ENCODE assay signal across 11 mouse cellular contexts in genomic region chr9:74860461-74860860, GRCm38 (mm10). TPM values are rescaled to one million over a fixed set of nuclear protein-coding genes. Genes with fewer than 3 reads are reported as not detected.
A peak's percentile ranks its signal among the peaks of the same experiment; 100 is the strongest.
DNase-seq lines count a peak whose midpoint lies in the region; ATAC-seq lines count a peak whose summit lies in the region.
"Had no signal": no experiment of that assay in that cellular context is flagged by ENCODE, and none has a peak within 500 bp of the region (broad histone marks: within the 10 kb centered on the region; RNA-seq: fewer than 3 reads in every experiment).

No protein-coding gene starts in this region.

- no peak for DNase-seq in lung, postnatal 4 days
- DNase-seq in embryonic facial prominence, embryonic 10.5 days (ENCODE audit: low spot score), result peak; percentile 45
- DNase-seq in right cerebral cortex, adult 2 months (ENCODE audit: low spot score in 2 of 2), result no peak
- DNase-seq in urinary bladder, postnatal 36 days (ENCODE audit: low spot score in 2 of 2), result no peak
- DNase-seq: heart, adult 2 months had no signal

- no peaks in the 10 kb centered on the region for H3K9me3 ChIP-seq in lung, embryonic 15.5 days
- no peaks in the 10 kb centered on the region for H3K9me3 ChIP-seq in embryonic facial prominence, embryonic 10.5 days
- no peaks in the 10 kb centered on the region for H3K9me3 ChIP-seq in hindbrain, embryonic 13.5 days
- H3K9me3 ChIP-seq in neural tube, embryonic 13.5 days, result no peaks in the 10 kb centered on the region

- H3K9ac ChIP-seq in lung, embryonic 15.5 days, result no peak overlapping the region
- no peak overlapping the region; the same call in 1 of the 2 replicates for H3K9ac ChIP-seq in hindbrain, embryonic 13.5 days
- H3K9ac ChIP-seq in neural tube, embryonic 13.5 days, result 0 out of 2 replicates have a peak overlapping the region, but pooled peaks have one; percentile 34

- H3K36me3 ChIP-seq in lung, embryonic 15.5 days, result no peaks in the 10 kb centered on the region
- H3K36me3 ChIP-seq in embryonic facial prominence, embryonic 10.5 days (replicated peaks), result no peaks in the 10 kb centered on the region
- no peaks in the 10 kb centered on the region for H3K36me3 ChIP-seq in hindbrain, embryonic 13.5 days
- no peaks in the 10 kb centered on the region for H3K36me3 ChIP-seq in neural tube, embryonic 13.5 days

- peaks cover 27% of the 10 kb centered on the region for H3K4me1 ChIP-seq in lung, embryonic 15.5 days
- H3K4me1 ChIP-seq in embryonic facial prominence, embryonic 10.5 days, result peaks cover 35% of the 10 kb centered on the region
- H3K4me1 ChIP-seq in hindbrain, embryonic 13.5 days (replicated peaks), result peaks cover 39% of the 10 kb centered on the region
- H3K4me1 ChIP-seq in neural tube, embryonic 13.5 days (replicated peaks), result peaks cover 45% of the 10 kb centered on the region

- 0 out of 2 replicates have a peak overlapping the region, but pooled peaks have one; percentile 5 for H3K4me3 ChIP-seq in lung, embryonic 15.5 days
- H3K4me3 ChIP-seq in embryonic facial prominence, embryonic 10.5 days, result no peak overlapping the region
- H3K4me3 ChIP-seq in hindbrain, embryonic 13.5 days, result no peak overlapping the region
- no peak overlapping the region for H3K4me3 ChIP-seq in neural tube, embryonic 13.5 days
- H3K4me3 ChIP-seq: erythroblast, embryonic 14.5 days; heart, adult 2 months had no signal

- 4% methylated on average over 18 of the region's 18 CpGs for WGBS in lung, embryonic 15.5 days
- WGBS in embryonic facial prominence, embryonic 10.5 days, result 2% methylated on average over 18 of the region's 18 CpGs
- WGBS in hindbrain, embryonic 13.5 days, result 4% methylated on average over 18 of the region's 18 CpGs
- WGBS in neural tube, embryonic 13.5 days, result 3% methylated on average over 18 of the region's 18 CpGs

- no peak overlapping the region for H3K27ac ChIP-seq in lung, embryonic 15.5 days
- H3K27ac ChIP-seq in embryonic facial prominence, embryonic 10.5 days (replicated peaks), result no peak overlapping the region; the same call in 1 of the 2 replicates
- no peak overlapping the region for H3K27ac ChIP-seq in hindbrain, embryonic 13.5 days
- no peak overlapping the region for H3K27ac ChIP-seq in neural tube, embryonic 13.5 days (replicated peaks)
- H3K27ac ChIP-seq: heart, adult 2 months had no signal

- H3K4me2 ChIP-seq in lung, embryonic 15.5 days, result peak overlapping the region; percentile 99; the same call in 1 of the 2 replicates
- peak overlapping the region; percentile 87; the same call in 1 of the 2 replicates for H3K4me2 ChIP-seq in hindbrain, embryonic 13.5 days
- peak overlapping the region; percentile 90 for H3K4me2 ChIP-seq in neural tube, embryonic 13.5 days

- ATAC-seq in lung, embryonic 15.5 days (ENCODE audit: borderline replicate concordance, extremely low read depth, low FRiP score, low TSS enrichment), result no peak
- no peak for ATAC-seq in hindbrain, embryonic 13.5 days (ENCODE audit: low FRiP score)
- ATAC-seq in neural tube, embryonic 13.5 days (ENCODE audit: low read depth), result no peak
- no peak for ATAC-seq in CD4-positive, CD25-positive, alpha-beta regulatory T cell, adult 4 months
- ATAC-seq: Patski had no signal

- peaks cover 100% of the 10 kb centered on the region for H3K27me3 ChIP-seq in lung, embryonic 15.5 days
- H3K27me3 ChIP-seq in embryonic facial prominence, embryonic 10.5 days (replicated peaks; ENCODE audit: low read depth, poor library complexity, severe bottlenecking), result peaks cover 100% of the 10 kb centered on the region
- H3K27me3 ChIP-seq in hindbrain, embryonic 13.5 days, result peaks cover 98% of the 10 kb centered on the region
- H3K27me3 ChIP-seq in neural tube, embryonic 13.5 days, result peaks cover 99% of the 10 kb centered on the region

RNA-seq across cellular contexts. Expression of gene Onecut1, which starts 1.3 kb away (rescaled TPM):
- polyA plus RNA-seq in lung, embryonic 15.5 days (2015; fragmentation: Nextera tagmentation; extraction: Ambion mirVana), result 0.06 TPM in 1 of 2 replicates, not detected in the other
- polyA plus RNA-seq in embryonic facial prominence, embryonic 10.5 days (2016; fragmentation: Nextera tagmentation; extraction: Ambion mirVana), result 2.9 and 4.2 TPM in 2 replicates
- 5.5 and 7.8 TPM in 2 replicates for polyA plus RNA-seq in hindbrain, embryonic 13.5 days (2015; fragmentation: Nextera tagmentation; extraction: Ambion mirVana)
- 6.6 and 7.8 TPM in 2 replicates for polyA plus RNA-seq in neural tube, embryonic 13.5 days (2015; fragmentation: Nextera tagmentation; extraction: Ambion mirVana)
- polyA plus RNA-seq in CD4-positive, CD25-positive, alpha-beta regulatory T cell, adult 4 months (2017; shearing (Covaris generic)), result not detected
- polyA plus RNA-seq: erythroblast, embryonic 14.5 days; heart, adult 2 months; Patski had no signal
